Mouse (Mus musculus) neural tube, embryonic 12.5 days (tissue): Measurements from ENCODE around the gene Tert. TPM values are rescaled to one million over a fixed set of nuclear protein-coding genes. Genes with fewer than 3 reads are reported as not detected.

Source experiments
- polyA plus RNA-seq: library from polyadenylated mRNA; unstranded; fragments of >200 nt; fragmentation: Nextera tagmentation; extraction: Ambion mirVana; gene quantifications from 2 replicates; pipeline ENCODE4 v1.2.1, GENCODE M21; 2016

The Tert gene
- polyA plus RNA-seq, 1 experiment from 2014 or later: 5.6 TPM

Other genes with a start within 250 kb of the Tert start
- gene Lpcat1, start 159.7 kb upstream of the Tert start, polyA plus RNA-seq: 59.0 and 60.4 TPM in 2 replicates
- gene Slc6a3, start 90.2 kb upstream of the Tert start, polyA plus RNA-seq: 0.06 and 0.17 TPM in 2 replicates
- gene Clptm1l, start 22.9 kb upstream of the Tert start, polyA plus RNA-seq: 124 and 134 TPM in 2 replicates
- gene Slc6a18, start 51.1 kb downstream of the Tert start, polyA plus RNA-seq: not detected in 2 replicates
- 0.23 TPM in 2 replicates for gene Slc6a19, start 78.0 kb downstream of the Tert start, polyA plus RNA-seq
- 31.3 and 32.6 TPM in 2 replicates for gene Slc12a7, start 106.2 kb downstream of the Tert start, polyA plus RNA-seq
- 10.9 and 12.6 TPM in 2 replicates for gene Nkd2, start 220.7 kb downstream of the Tert start, polyA plus RNA-seq